Mouse (Mus musculus) c-Kit-positive CD71-negative TER-119-negative erythroid progenitor cells, embryonic 14.5 days (primary cell): Measurements from ENCODE around the gene Kcnj9.

Experiments used
- DNase-seq: peaks from one replicate; pipeline ENCODE4 v3.0.0-alpha.2; 2013; ENCODE audit warnings: low read depth

The Kcnj9 gene

GRCm38 (mm10) chr1:172333512-172333911, 4.4 kb upstream of the Kcnj9 start:
- DNase-seq: no peak

- DNase-seq: no peak
Observed at GRCm38 (mm10) chr1:172332925-172333324, 3.8 kb upstream of the Kcnj9 start.

GRCm38 (mm10) chr1:172331422-172331947, 2.4 kb upstream of the Kcnj9 start:
- DNase-seq: no peak

GRCm38 (mm10) chr1:172329616-172330015, 498 bp upstream of the Kcnj9 start:
- DNase-seq: no peak

- no peak for DNase-seq
Observed at GRCm38 (mm10) chr1:172328461-172328860, 657 bp downstream of the Kcnj9 start.

GRCm38 (mm10) chr1:172328041-172328440, 1.1 kb downstream of the Kcnj9 start:
- DNase-seq: no peak

GRCm38 (mm10) chr1:172327206-172328001, 1.7 kb downstream of the Kcnj9 start:
- DNase-seq: no peak

GRCm38 (mm10) chr1:172326684-172327083, 2.4 kb downstream of the Kcnj9 start:
- no peak for DNase-seq

GRCm38 (mm10) chr1:172325680-172326535, 3.2 kb downstream of the Kcnj9 start:
- no peak for DNase-seq

GRCm38 (mm10) chr1:172324725-172325124, 4.4 kb downstream of the Kcnj9 start:
- DNase-seq: peak; percentile 73

- DNase-seq: no peak
Observed at GRCm38 (mm10) chr1:172323801-172324359, 5.2 kb downstream of the Kcnj9 start.

GRCm38 (mm10) chr1:172323298-172323697, 5.8 kb downstream of the Kcnj9 start:
- no peak for DNase-seq

GRCm38 (mm10) chr1:172322725-172323124, 6.4 kb downstream of the Kcnj9 start:
- DNase-seq: no peak

GRCm38 (mm10) chr1:172319921-172320411, 9.2 kb downstream of the Kcnj9 start:
- DNase-seq: no peak

GRCm38 (mm10) chr1:172319346-172319745, 9.8 kb downstream of the Kcnj9 start:
- DNase-seq: no peak

GRCm38 (mm10) chr1:172318424-172319035, 10.6 kb downstream of the Kcnj9 start:
- DNase-seq: no peak

- DNase-seq: no peak
Observed at GRCm38 (mm10) chr1:172317946-172318345, 11.2 kb downstream of the Kcnj9 start.

GRCm38 (mm10) chr1:172317431-172317830, 11.7 kb downstream of the Kcnj9 start:
- no peak for DNase-seq

- no peak for DNase-seq
Observed at GRCm38 (mm10) chr1:172314911-172315310, 14.2 kb downstream of the Kcnj9 start.

GRCm38 (mm10) chr1:172313613-172314411, 15.3 kb downstream of the Kcnj9 start:
- no peak for DNase-seq
